Mouse (Mus musculus): ENCODE data around the gene Tceanc2. TPM values are rescaled to one million over a fixed set of nuclear protein-coding genes. Genes with fewer than 3 reads are reported as not detected.
A peak's percentile ranks its signal among the peaks of the same experiment; 100 is the strongest.

The Tceanc2 gene
- polyA plus RNA-seq, 1 experiment from 2014 or later = 32.1 TPM

DNA sequence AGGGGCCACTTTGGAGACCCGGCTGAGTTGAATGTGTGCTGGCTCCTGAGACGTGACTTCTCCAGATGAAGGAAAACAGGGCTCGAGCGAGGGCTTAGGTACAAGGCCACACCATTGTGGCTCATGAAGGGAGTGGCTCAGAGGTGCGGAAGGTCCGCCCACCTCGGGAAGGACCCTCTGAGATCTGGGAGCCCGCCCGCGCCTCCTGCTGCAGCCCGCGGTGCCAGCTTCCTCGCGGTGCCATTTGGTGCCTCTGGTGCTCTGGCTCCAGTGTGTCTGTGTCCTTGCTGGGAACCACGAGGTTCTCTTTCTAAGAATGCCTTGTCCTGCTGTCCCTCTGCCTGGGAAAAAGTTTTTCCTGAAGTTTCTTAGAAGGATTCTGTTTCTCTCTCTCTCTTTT lies 81.0 kb downstream of the Tceanc2 start:
- Histone ChIP-seq H3K9me3 (replicated peaks) (no peaks in the 10 kb centered on the region), H3K9ac (no peak overlapping the region), H3K27ac (no peak overlapping the region), H3K4me3 (replicated peaks) (no peak overlapping the region), H3K4me2 (0 out of 2 replicates have a peak overlapping the region, but pooled peaks have one; percentile 28), H3K36me3 (no peaks in the 10 kb centered on the region), H3K4me1 (peaks cover 14% of the 10 kb centered on the region), H3K27me3 (0 out of 2 replicates have a peak, but pooled peaks cover 8% of the 10 kb centered on the region)
- no peak; the same call in 1 of the 2 replicates for ATAC-seq (replicated peaks; ENCODE audit: low FRiP score)
- WGBS = 23% methylated on average over 15 of the region's 15 CpGs

DNA sequence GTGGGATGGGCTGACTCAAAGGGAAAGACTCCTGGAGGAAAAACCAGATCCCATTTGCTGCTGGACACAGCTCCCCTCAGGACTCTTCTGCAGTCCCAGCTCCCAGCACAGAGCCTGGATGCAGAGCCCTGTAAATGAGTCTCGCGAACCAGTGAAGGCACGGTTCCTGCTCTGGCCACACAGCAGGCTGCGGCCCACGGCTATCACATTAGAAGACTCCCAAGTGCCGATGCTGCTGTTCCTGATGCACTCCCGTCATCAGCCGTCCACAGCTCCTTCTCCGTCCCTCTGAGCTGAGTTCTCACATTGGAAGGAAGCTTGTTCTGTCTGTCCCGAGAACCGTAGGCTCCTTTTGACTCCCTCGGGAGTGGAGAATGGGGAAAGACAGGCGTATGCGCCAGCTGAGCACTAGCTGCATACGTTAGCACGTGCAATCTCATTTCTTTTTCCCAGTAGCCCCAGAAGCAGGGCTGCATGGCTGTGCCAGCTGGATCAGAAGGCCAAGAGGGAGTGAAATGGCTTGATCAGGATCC lies 82.0 kb downstream of the Tceanc2 start, which contains the start of gene Cdcp2:
Gene Cdcp2 (plus strand): TSS at position 51 of the 533 bp plus-strand sequence.
- no peak within 1 kb of the TSS for H3K9ac ChIP-seq
- no peak for ATAC-seq (replicated peaks; ENCODE audit: low FRiP score)
- H3K4me3 ChIP-seq (replicated peaks) = no peak within 1 kb of the TSS
- H3K36me3 ChIP-seq = no peaks in the 10 kb centered on the region
- 0 out of 2 replicates have a peak, but pooled peaks cover 8% of the 10 kb centered on the region for H3K27me3 ChIP-seq
- no peak within 1 kb of the TSS for H3K4me2 ChIP-seq
- peaks cover 7% of the 10 kb centered on the region; the same call in 1 of the 2 replicates for H3K4me1 ChIP-seq
- WGBS = 67% methylated on average over 16 of the region's 16 CpGs
- no peak within 1 kb of the TSS for H3K27ac ChIP-seq
- H3K9me3 ChIP-seq (replicated peaks) = no peaks in the 10 kb centered on the region

DNA sequence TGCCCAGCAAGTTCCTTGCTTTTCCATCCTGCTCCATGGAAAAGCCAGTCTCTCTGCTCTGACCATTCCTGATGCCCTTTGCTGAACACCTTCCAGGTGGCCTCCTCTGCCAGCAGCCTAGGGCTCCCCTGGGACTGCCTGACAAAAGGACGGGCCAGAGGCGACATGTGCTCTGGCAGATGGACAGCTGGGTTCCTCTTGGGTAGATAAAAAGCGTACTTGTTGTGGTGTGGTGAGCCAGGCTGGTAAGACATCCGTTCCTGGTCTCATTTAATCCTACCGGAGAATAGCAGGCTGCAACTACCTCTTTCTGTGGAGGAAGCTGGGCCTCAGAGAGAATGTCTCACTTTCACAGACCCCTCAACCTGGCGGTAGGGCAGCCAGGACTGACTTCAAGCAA lies 82.9 kb downstream of the Tceanc2 start:
- Histone ChIP-seq H3K4me2 (no peak overlapping the region), H3K36me3 (no peaks in the 10 kb centered on the region), H3K4me3 (replicated peaks) (no peak overlapping the region), H3K9me3 (replicated peaks) (no peaks in the 10 kb centered on the region), H3K27ac (no peak overlapping the region), H3K4me1 (peaks cover 9% of the 10 kb centered on the region; the same call in 1 of the 2 replicates), H3K27me3 (0 out of 2 replicates have a peak, but pooled peaks cover 8% of the 10 kb centered on the region), H3K9ac (no peak overlapping the region)
- ATAC-seq (replicated peaks; ENCODE audit: low FRiP score) = no peak
- WGBS = 53% methylated on average over 6 of the region's 6 CpGs

DNA sequence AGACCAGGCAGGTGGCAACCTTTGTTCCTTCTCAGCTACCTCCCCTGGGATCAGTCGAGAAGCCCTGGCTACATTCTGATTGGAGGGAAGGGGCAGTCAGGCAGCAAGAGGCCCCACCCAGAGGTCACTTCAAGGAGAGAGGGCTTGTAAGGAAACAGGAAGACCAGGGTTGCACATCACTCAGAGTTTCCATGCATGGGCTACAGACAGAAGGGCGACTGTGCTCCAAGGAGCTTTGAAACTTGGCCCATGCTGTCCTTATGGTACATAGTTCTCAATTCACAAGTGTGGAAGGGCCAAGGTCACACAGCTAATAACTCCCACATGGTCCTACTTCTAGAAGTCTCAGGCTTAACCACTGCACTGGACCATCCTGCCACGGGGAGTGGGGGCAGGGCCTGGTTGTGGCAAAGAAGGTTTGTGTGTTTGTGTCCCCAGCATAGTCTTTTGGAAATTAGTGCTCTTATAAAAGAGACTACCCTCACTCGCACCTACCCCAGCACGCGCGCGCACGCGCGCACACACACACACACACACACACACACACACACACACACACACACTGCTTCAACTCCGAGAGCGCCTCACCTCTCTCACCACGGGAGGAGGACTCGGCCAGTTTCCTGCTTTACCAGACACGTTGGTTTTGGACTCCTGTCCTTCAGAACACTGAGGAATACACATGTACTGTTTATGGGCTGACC lies 84.3 kb downstream of the Tceanc2 start:
- Histone ChIP-seq H3K4me2 (no peak overlapping the region), H3K36me3 (no peaks in the 10 kb centered on the region), H3K27me3 (0 out of 2 replicates have a peak, but pooled peaks cover 8% of the 10 kb centered on the region), H3K9me3 (replicated peaks) (no peaks in the 10 kb centered on the region), H3K27ac (no peak overlapping the region), H3K4me3 (replicated peaks) (no peak overlapping the region), H3K4me1 (peaks cover 9% of the 10 kb centered on the region; the same call in 1 of the 2 replicates), H3K9ac (no peak overlapping the region)
- WGBS = 73% methylated on average over 16 of the region's 16 CpGs
- no peak for ATAC-seq (replicated peaks; ENCODE audit: low FRiP score)

DNA sequence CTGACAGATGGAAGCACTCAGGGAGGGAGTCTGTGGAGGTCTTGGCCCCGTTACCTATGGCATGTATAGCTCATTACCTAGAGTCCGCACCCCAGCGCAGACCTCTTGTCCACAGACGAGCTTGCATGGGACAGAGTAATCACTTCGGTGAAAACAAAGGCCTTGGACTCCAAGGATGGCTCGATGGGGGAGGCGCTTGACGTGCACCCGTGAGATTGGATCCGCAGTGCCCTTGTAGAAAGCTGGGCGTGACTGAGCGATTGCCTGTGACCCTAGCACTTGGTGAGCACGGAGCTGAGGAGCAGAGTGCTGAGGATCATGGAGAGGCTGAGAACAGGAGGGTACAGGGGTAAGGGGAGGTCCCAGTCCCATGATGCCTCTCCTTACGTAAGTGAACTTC lies 87.2 kb downstream of the Tceanc2 start:
- no peaks in the 10 kb centered on the region for H3K9me3 ChIP-seq (replicated peaks)
- no peaks in the 10 kb centered on the region for H3K27me3 ChIP-seq
- H3K36me3 ChIP-seq = no peaks in the 10 kb centered on the region
- H3K4me2 ChIP-seq = no peak overlapping the region
- H3K27ac ChIP-seq = no peak overlapping the region
- no peak overlapping the region for H3K4me3 ChIP-seq (replicated peaks)
- WGBS = 72% methylated on average over 14 of the region's 14 CpGs
- no peak overlapping the region for H3K9ac ChIP-seq
- peaks cover 3% of the 10 kb centered on the region; the same call in 1 of the 2 replicates for H3K4me1 ChIP-seq
- no peak for ATAC-seq (replicated peaks; ENCODE audit: low FRiP score)

DNA sequence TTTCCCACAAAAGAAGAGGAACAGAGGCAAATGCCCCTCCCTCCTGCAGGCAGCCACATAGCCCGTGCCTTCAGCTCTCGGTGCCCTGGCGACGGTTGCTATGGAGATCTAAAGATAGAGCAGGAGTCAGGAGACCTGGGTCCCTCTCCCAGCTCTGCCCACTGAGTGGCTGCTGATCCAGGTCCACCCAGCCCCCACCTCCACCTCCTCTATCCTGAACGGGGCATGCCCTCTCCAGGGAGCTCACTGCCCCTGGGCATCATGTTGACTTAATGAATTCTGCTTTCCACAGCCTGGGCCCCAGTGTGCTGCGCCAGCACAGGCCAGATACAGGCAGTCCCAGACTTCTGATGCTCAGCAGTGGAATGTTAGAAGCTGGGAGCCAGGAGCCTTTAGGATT lies 94.1 kb downstream of the Tceanc2 start:
- Histone ChIP-seq H3K4me3 (replicated peaks) (no peak overlapping the region), H3K27me3 (no peaks in the 10 kb centered on the region), H3K9ac (no peak overlapping the region), H3K4me1 (peaks cover 27% of the 10 kb centered on the region), H3K36me3 (no peaks in the 10 kb centered on the region), H3K27ac (0 out of 2 replicates have a peak overlapping the region, but pooled peaks have one; percentile 73), H3K4me2 (no peak overlapping the region), H3K9me3 (replicated peaks) (no peaks in the 10 kb centered on the region)
- ATAC-seq (replicated peaks; ENCODE audit: low FRiP score) = peak; percentile 86
- 21% methylated on average over 6 of the region's 6 CpGs for WGBS

DNA sequence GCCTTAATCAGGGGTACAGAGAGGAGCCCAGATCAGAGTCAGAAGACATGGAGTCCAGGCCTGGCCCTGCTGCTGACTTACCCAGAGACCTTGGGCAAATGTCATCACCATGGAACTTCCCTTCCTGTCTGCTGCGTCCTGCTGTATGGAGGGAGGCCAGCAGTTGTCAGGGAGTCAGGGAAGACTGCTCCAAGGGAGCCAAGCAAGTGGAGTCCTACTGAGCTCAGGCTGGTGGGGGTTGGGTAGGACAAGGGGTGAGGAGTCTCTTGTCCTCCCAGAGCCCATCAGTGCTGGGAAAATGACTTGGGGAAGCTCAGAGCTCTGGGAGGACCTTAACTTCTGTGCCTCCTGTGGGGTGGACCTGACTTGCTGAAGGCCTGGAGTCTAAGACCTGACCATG lies 94.6 kb downstream of the Tceanc2 start:
- H3K4me1 ChIP-seq = peaks cover 27% of the 10 kb centered on the region
- 58% methylated on average over 1 of the region's 1 CpGs for WGBS
- no peak overlapping the region for H3K4me3 ChIP-seq (replicated peaks)
- no peaks in the 10 kb centered on the region for H3K9me3 ChIP-seq (replicated peaks)
- H3K9ac ChIP-seq = no peak overlapping the region
- H3K4me2 ChIP-seq = no peak overlapping the region
- H3K27me3 ChIP-seq = no peaks in the 10 kb centered on the region
- no peaks in the 10 kb centered on the region for H3K36me3 ChIP-seq
- ATAC-seq (replicated peaks; ENCODE audit: low FRiP score) = no peak
- H3K27ac ChIP-seq = peak overlapping the region; percentile 29

Other genes with a start within 250 kb of the Tceanc2 start
- 108 TPM in 2 replicates for gene Mrpl37, start 112.2 kb downstream of the Tceanc2 start, polyA plus RNA-seq (2015; fragmentation: Nextera tagmentation; extraction: Ambion mirVana)
- 11.1 and 12.1 TPM in 2 replicates for gene Cyb5rl, start 112.1 kb downstream of the Tceanc2 start, polyA plus RNA-seq (2015; fragmentation: Nextera tagmentation; extraction: Ambion mirVana)
- 0.08 and 0.12 TPM in 2 replicates for gene Cdcp2, start 82.2 kb downstream of the Tceanc2 start, polyA plus RNA-seq (2015; fragmentation: Nextera tagmentation; extraction: Ambion mirVana)
- 455 and 483 TPM in 2 replicates for gene Tmem59, start 717 bp downstream of the Tceanc2 start, polyA plus RNA-seq (2015; fragmentation: Nextera tagmentation; extraction: Ambion mirVana)
- not detected in 2 replicates for gene Ldlrad1, start 30.1 kb upstream of the Tceanc2 start, polyA plus RNA-seq (2015; fragmentation: Nextera tagmentation; extraction: Ambion mirVana)
- 97.1 and 99.9 TPM in 2 replicates for gene Lrrc42, start 74.4 kb upstream of the Tceanc2 start, polyA plus RNA-seq (2015; fragmentation: Nextera tagmentation; extraction: Ambion mirVana)
- 40.4 and 40.8 TPM in 2 replicates for gene Hspb11, start 74.5 kb upstream of the Tceanc2 start, polyA plus RNA-seq (2015; fragmentation: Nextera tagmentation; extraction: Ambion mirVana)
- gene Dio1, start 128.1 kb upstream of the Tceanc2 start, polyA plus RNA-seq (2015; fragmentation: Nextera tagmentation; extraction: Ambion mirVana) = 0.21 and 0.32 TPM in 2 replicates
- gene Yipf1, start 135.2 kb upstream of the Tceanc2 start, polyA plus RNA-seq (2015; fragmentation: Nextera tagmentation; extraction: Ambion mirVana) = 51.6 and 54.7 TPM in 2 replicates
- 37.5 and 38.1 TPM in 2 replicates for gene Ndc1, start 188.7 kb upstream of the Tceanc2 start, polyA plus RNA-seq (2015; fragmentation: Nextera tagmentation; extraction: Ambion mirVana)